Mouse (Mus musculus) left cerebral cortex, adult 11 months (tissue): ENCODE measurements around the gene Olfr1336.
"Not testable (repeated sequence)": the region's sequence is repeated elsewhere in the genome, so short reads cannot be mapped to it uniquely, and the experiment has no call there.

ENCODE experiments used
- DNase-seq: peaks from one replicate; pipeline ENCODE4 v3.0.0; 2022; ENCODE audit warnings: low spot score

Gene Olfr1336

DNA sequence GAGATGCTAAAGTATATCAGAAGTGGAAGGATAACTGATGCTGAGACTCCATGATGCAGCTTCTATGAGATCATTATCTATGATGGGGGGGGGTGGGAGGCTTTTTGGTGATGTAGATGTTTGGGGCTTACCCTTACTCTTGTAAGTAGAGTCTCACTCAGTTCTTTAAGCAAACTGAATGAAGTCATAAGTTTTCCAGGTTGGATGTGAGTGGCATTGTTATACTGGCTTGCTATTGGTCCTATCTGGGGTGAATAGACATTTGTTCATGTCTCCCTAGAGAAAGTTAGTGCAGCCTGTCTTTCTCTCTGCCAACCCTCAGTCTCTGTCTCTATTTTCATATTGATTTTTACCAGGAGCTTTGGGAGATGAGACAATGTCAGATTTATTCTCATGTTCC is at the start of gene Olfr1336:
TSS of gene Olfr1336 (plus strand) at position 301 of the 400 bp plus-strand sequence.
- DNase-seq = no peak

DNA sequence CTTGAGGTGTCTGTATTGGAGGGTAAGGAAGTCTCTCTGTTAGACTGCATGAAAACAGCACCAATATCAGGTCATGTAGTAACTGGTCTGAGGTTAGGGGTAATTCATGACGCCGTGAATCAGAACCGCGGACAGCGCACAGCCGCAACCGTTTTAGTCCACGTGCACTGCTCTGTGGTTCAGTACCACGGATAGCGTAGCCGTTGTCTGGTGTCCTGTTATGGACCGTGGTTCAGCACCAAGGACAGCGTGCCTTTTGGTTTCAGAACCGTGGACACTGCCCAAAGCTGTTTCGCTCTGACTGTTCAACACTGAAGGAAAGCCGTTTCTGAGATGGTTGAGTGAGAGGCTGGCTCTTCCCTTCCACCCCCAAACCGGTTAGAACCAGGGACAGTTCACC is 45.9 kb upstream of the Olfr1336 start, which contains the start of gene Gm20715:
TSS of gene Gm20715 (plus strand) at position 235 of the 400 bp plus-strand sequence.
- peak; percentile 51 for DNase-seq

DNA sequence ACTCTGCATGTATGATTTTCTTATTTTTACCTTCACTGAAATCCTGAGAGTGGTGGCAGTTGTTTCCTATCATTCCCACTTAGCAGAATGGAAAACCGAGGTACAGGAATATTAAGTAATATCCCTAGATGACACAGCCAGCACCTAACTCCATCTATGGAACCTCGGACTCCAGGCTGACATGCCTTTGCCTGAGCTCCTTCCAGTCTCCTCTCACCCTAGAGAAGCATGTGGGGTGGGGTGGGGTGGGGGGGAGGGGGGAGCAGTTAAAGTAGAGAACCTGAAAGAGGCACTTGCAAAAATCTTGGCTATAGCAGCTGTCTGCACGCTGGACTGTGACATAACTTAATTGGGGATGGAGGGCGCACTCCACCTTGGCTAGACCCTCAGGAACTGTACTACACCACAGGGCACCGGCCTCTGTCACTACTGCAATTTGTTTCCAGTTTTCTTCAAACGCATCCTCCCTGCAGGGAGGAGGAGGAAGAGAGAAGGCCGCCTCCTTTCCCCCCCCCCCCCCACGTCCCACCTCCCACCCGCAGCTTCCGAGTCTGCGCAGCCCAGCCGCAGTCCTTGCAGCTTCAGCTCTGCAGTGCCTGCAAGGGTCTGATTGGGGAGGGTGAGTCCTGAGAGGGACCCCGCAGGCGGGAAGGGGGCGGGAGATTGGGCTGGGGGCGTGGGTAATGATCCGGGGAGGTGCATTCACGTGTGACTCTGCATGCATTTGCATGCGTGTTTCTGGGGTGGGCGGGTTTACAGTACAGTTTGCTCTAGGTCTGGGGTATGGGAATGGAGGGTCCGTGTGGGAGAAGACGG is 41.1 kb upstream of the Olfr1336 start:
- no peak for DNase-seq

DNA sequence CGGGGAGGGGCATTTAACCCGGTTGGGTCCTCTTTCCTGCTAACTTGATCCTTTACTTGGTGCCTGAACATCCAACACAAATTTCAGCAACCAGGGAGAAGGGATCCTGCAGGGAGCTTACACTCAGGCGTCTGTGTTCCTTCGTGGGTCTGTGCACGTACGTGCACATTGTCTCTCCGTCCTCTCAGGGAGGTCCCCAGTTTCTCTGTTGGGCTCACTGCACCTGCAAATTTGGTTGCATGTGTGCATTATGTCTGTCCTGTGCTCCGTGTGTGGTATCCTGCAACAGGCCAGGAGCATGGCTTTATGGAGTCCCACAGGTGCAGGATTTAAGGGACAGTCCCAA is 40.6 kb upstream of the Olfr1336 start:
- no peak for DNase-seq

DNA sequence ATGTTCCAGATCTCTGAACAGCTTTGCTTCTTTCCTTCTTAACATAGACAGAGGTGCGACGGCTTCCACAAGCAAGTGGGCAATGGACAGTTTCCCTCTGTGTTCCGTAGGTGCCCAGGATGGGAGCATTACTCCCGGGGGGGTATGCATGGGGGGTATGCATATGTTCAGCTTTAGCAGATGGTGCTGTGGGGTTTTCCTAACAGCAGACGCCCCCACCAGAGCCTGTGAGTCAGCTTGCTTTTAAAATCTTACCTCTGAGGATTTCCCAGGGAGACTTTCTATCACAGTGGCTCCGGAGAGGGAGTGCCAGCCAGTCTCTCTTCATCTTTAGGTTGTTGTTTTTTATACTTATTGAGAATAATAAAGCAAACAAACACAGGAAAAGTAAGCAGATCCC is 36.1 kb upstream of the Olfr1336 start:
- DNase-seq = no peak

DNA sequence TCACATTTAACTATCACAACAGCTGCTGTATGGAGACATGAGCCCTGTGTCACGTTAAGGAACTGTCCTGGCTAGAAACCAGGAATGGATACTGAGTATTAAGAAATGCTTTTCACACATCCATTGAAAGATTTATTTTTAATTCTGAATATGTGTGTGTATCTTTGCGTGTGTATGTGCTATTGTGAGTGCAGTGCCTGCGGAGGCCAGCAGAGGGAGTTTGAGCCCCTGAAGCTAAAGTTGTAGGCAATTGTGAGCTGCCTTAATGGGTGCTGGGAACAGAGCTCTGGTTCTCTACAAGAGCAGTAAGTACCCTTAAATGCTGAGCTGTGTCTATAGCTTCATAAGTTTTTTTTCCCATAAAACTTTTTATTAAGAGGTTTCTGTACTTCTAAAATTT is 26.6 kb upstream of the Olfr1336 start:
- no peak for DNase-seq

DNA sequence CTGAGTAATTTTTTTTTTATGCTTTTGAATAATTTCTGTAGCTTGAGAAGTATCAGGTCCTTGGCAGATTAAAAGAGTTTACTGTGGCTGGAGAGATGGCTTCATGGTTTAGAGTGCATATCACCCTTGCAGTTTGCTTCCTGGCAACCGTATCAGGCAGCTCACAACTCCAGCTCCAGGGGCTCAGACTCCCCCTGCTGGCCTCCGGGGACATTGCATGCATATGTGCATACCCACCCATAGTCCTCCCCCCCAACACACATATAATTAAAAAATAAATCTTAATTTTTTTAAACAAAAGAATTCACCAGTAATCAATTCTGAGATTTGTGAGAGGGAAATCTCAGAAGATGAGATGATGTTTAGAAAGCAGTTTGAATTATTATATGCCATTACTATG is 25.6 kb upstream of the Olfr1336 start:
- no peak for DNase-seq

DNA sequence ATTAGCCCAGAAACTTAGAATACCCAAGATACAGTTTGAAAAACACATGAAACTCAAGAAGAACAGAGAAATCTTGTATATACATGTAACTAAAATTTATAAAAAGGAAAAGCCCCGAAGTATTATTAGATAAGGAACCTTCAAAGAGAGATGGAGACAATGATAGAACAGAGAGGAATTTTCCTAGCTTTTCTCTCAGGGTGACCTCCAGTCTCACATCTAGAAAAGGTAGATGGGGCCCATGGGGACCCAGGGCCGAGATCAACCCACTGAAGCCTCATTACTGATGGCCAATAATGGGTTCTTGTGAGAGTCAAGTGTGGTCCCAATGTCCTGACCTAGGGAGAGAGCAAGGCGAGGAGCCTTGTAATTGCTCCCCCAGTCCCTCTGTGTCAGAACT is 17.6 kb upstream of the Olfr1336 start, which contains the start of gene Olfr1344:
TSS of gene Olfr1344 (plus strand) at position 301 of the 400 bp plus-strand sequence.
- DNase-seq = no peak

DNA sequence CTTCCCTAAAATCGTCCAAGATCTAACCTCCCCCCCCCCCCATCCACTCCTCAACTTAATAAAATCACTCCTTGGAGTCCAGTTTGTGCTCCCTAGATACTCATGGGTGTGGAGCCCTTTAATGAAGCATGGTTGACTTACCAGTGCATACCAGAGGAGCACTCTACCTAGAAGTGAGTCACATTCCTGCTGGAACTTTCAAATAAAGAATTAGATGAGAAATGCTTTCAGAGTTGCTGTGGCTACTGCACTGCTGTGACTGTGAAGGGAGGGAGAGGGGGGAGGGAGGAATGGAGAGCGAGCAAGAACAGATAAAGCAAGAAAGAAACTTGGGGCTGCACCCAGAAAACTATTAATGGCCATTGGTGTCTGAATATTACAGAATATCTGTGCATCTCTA is 14.8 kb upstream of the Olfr1336 start:
- no peak for DNase-seq

DNA sequence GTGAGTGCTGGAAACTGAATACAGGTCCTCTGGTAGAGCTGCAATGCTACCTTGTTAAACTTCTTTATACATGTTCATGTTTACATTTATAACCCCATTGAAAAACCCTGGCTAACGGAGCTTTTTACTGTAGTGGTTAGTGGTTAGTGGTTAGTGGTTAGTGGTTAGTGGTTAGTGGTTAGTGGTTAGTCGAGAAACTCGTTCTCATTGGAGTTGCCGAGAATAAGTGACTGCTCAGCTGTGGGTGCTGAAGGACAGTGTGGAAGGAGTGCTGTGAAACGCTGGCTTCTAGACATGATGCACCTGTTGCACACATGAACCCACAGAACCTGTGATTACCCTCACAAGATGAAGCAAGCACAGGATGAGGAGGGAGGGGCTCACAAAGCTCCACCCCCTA is 8.2 kb upstream of the Olfr1336 start:
- DNase-seq = no peak

DNA sequence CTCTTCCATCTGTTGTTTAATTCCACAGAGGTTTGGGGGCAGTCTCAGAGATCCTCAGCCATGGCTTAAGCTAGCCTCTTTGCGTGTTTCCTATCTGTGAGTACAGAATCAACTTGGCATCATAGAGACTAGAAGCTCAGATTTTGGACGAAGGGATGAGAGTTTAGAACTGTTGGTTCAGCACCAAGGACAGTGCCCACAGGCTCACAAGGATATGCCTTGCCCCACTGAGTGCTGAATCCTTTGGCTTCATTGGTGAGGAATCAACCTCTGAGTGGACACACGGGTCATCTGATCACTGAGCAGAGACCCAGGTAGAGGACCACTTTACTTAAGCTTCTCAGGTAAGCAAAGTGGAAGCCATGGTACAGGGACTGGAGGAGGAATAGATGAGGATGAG is 431 bp downstream of the Olfr1336 start:
- DNase-seq = no peak

DNA sequence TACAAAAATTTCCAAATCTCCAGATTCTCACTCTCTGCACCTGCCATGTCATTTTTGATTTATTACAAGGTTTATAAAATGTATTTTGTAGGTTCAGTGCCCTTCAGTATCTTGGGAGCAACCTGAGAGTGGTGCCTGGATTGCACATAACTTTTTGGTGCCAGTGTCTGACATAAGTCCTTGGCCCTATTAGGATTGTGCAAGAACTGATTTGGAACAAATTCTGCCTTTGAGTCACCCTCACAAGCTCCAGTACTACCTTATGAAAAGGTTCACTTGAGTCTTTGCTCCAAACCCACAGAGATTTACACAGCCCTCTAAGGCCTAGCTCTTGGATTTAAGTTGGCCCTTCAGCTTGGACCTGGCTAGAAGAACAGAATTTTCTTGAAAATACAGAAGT is 11.0 kb downstream of the Olfr1336 start, which contains the start of gene Olfr1346:
TSS of gene Olfr1346 (plus strand) at position 151 of the 400 bp plus-strand sequence.
- no peak for DNase-seq

DNA sequence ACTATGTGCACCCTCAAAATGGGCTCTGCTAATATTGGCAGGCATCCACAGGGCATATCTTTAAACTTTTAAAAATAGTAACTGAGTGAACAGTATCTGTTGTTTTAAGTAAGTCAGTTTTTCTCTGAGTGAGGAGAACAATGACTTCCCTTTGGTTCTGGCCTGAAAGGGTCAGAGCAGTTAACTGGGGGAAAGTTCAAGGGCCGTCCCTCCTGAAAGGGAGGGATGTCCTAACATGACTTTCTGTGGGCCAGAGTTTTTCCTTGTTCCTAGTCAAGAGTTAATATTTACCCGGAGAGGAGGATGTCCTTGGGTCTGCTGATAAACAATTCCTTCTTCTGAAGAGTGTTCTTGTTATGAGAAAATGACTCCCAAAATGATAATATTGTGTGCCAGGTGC is 21.7 kb downstream of the Olfr1336 start:
- not testable (repeated sequence) for DNase-seq

DNA sequence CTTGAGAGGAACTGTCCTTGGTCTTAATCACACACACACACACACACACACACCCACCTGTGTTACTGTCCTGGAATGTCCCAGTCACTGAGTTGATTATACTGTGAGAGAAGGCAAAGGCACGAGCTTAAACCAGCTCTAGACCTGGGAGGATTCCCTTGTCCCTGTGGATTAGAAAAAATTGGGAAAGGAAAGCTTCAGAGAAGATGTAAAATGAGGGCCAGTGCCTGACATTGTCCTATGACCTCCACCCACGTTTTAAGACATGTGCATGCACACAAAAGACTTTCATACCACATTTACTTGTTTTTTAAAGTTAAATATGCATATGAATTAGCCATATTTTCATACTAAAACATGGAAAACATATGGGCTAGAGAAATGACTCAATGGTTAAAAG is 30.9 kb downstream of the Olfr1336 start, which contains the start of gene Olfr5:
TSS of gene Olfr5 (minus strand) at position 101 of the 400 bp plus-strand sequence.
- no peak for DNase-seq

DNA sequence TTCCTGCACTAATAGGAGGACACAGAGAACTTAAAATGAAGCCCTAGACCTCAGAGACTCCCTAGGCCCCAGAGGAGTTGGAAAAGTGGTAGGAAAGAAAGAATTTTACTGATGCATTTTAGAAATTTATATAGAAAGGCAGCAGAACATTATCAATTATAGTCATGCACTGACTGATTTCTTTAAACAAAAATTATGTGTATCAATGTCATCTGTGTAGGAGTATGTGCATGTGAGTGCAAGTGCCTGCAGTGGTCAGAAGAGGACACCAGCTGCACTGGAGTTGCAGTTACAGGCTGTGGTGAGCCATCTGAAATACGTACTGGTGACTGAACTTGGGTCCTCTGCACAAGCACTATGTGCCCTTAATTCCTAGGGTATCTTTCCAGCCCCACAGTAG is 43.7 kb downstream of the Olfr1336 start, which contains the start of gene Olfr1347:
TSS of gene Olfr1347 (minus strand) at position 101 of the 400 bp plus-strand sequence.
- DNase-seq = no peak

DNA sequence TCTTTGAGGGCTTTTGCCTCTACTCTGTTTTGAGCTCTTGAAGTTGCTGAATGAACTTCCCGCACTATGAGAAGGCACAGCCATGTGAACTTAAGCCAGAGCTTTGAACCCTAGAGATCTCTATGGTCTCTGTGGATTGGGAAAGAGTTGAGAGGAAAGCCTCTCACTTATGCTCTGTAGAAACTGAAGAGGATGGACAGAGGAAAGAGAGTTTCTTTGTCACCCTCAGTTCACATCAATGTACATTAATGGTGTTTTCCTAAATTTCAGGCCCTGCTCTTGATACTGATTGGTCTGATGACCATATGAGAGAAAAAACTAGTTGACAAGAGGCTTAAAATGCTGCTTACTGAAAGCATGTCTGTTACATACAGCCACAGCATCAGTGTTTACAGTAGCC is 52.7 kb downstream of the Olfr1336 start, which contains the start of gene Olfr1348:
TSS of gene Olfr1348 (minus strand) at position 101 of the 400 bp plus-strand sequence.
- DNase-seq = no peak
